8 mouse cellular contexts compared by ENCODE assay signal in the genomic region with DNA sequence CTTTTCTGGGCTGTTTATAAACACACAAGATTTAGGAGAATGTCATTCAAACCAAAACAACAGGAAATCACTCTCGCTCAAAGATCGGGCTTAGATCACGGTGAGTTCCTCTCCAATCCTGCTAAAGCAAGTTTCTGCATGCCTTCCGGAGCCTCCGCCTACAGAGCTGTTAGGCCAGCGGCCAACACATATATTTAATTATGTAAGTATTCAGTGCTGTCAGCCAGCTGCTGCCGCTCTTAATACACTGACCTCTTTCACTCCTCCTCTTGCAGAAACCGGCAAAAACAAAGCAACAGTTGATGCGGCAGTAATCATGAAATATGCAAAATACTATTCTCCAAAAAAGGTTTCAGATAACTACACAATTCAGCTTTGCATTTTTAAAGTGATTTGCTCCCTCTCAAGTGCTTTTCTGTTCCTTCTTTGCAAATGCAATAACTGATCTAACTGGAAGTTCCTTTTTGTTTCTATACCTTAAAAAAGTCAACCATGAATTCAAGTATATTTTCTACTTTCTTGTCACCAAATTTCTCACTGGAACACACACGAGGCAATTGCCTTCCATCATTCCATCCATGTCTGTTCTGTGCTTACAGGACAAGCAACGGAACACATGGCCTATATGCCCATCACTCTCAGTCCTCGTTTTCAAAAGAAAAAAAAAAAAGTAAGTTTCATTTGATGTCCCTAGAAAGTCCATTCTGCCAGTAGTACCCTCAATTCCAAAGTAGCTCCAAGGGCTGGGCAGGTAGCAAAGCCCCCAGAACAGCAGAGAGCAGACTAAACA.
DNase-seq lines count a peak whose midpoint lies in the region; ATAC-seq and TF ChIP-seq lines count a peak whose summit lies in the region.

No protein-coding gene starts in this region.

- no peak overlapping the region for H3K27ac ChIP-seq in liver, postnatal 0 days (ENCODE audit: low read depth)

- 22% methylated on average over 12 of the region's 12 CpGs for WGBS in liver, postnatal 0 days (ENCODE audit: insufficient replicate concordance)

- no peaks in the 10 kb centered on the region for H3K36me3 ChIP-seq in liver, postnatal 0 days (replicated peaks; ENCODE audit: insufficient read depth, low read length)

- H3K4me2 ChIP-seq in liver, postnatal 0 days (ENCODE audit: low read depth, low read length), result peak overlapping the region; percentile 22

- no peaks in the 10 kb centered on the region for H3K27me3 ChIP-seq in liver, postnatal 0 days (ENCODE audit: insufficient read depth, low read length)

- no peaks in the 10 kb centered on the region for H3K9me3 ChIP-seq in liver, postnatal 0 days (ENCODE audit: low read length)

- TF ChIP-seq EP300 in liver, postnatal 0 days (IDR thresholded peaks at IDR 0.05; ENCODE audit: low read depth), result 0 out of 2 replicates have a peak, but pooled peaks have one; percentile 24

- DNase-seq in ovary, adult 18-20 months (ENCODE audit: low spot score), result peak; percentile 18
- no peak for DNase-seq in ovary, postnatal 10 days (ENCODE audit: low spot score)
- DNase-seq in adrenal gland, postnatal 36 days, result peak; percentile 38 to 53
- peak; percentile 19 to 26 for DNase-seq in heart, adult 9 months (ENCODE audit: low spot score in 2 of 2)
- DNase-seq in kidney, adult 8-10 months, result peak; percentile 62 to 80
- peak; percentile 38 for DNase-seq in liver, postnatal 0 days
- DNase-seq in ovary, postnatal 14 days (ENCODE audit: low spot score), result peak; percentile 18

- H3K4me3 ChIP-seq in liver, postnatal 0 days (ENCODE audit: low read depth, low read length), result no peak overlapping the region

- no peak for TF ChIP-seq CTCF in liver, postnatal 0 days (IDR thresholded peaks at IDR 0.05; ENCODE audit: low read depth)

- ATAC-seq in liver, postnatal 0 days, result peak; percentile 48; the same call in 1 of the 2 replicates
- no peak for ATAC-seq in cerebellum, adult (ENCODE audit: insufficient number of reproducible peaks, low FRiP score, low TSS enrichment)

- no peak overlapping the region for H3K9ac ChIP-seq in liver, postnatal 0 days (replicated peaks)

- H3K4me1 ChIP-seq in liver, postnatal 0 days (ENCODE audit: insufficient read depth), result peaks cover 29% of the 10 kb centered on the region
